Mouse (Mus musculus): ENCODE measurements around the gene Ifit2. TPM values are rescaled to one million over a fixed set of nuclear protein-coding genes. Genes with fewer than 3 reads are reported as not detected.

Gene Ifit2
- polyA plus RNA-seq, 1 experiment from 2014 or later: 10.7 TPM

Other genes starting within 250 kb of the Ifit2 start
- gene Ch25h, start 75.5 kb upstream of the Ifit2 start, polyA plus RNA-seq (2015; fragmentation: Nextera tagmentation; extraction: Ambion mirVana): 2.5 and 3.4 TPM in 2 replicates
- 28.9 and 32.0 TPM in 2 replicates for gene Lipa, start 23.2 kb upstream of the Ifit2 start, polyA plus RNA-seq (2015; fragmentation: Nextera tagmentation; extraction: Ambion mirVana)
- 2.1 and 3.7 TPM in 2 replicates for gene Ifit3, start 32.8 kb downstream of the Ifit2 start, polyA plus RNA-seq (2015; fragmentation: Nextera tagmentation; extraction: Ambion mirVana)
- gene Ifit1bl1, start 51.3 kb downstream of the Ifit2 start, polyA plus RNA-seq (2015; fragmentation: Nextera tagmentation; extraction: Ambion mirVana): 2.5 and 3.2 TPM in 2 replicates
- gene Ifit3b, start 57.3 kb downstream of the Ifit2 start, polyA plus RNA-seq (2015; fragmentation: Nextera tagmentation; extraction: Ambion mirVana): 0.49 and 0.52 TPM in 2 replicates
- 1.3 and 1.6 TPM in 2 replicates for gene Ifit1bl2, start 90.0 kb downstream of the Ifit2 start, polyA plus RNA-seq (2015; fragmentation: Nextera tagmentation; extraction: Ambion mirVana)
- 1.3 and 3.0 TPM in 2 replicates for gene Ifit1, start 90.2 kb downstream of the Ifit2 start, polyA plus RNA-seq (2015; fragmentation: Nextera tagmentation; extraction: Ambion mirVana)
- gene Slc16a12, start 196.6 kb downstream of the Ifit2 start, polyA plus RNA-seq (2015; fragmentation: Nextera tagmentation; extraction: Ambion mirVana): 8.9 and 10.6 TPM in 2 replicates

Measured in heart, embryonic 16.5 days (tissue).